Mouse (Mus musculus): ENCODE results near the gene Sycp2l. TPM values are rescaled to one million over a fixed set of nuclear protein-coding genes. Genes with fewer than 3 reads are reported as not detected.
"Not testable (repeated sequence)": the region's sequence is repeated elsewhere in the genome, so short reads cannot be mapped to it uniquely, and the experiment has no call there.

Sycp2l gene
- polyA plus RNA-seq, 1 experiment from 2014 or later = 0.08 TPM

DNA sequence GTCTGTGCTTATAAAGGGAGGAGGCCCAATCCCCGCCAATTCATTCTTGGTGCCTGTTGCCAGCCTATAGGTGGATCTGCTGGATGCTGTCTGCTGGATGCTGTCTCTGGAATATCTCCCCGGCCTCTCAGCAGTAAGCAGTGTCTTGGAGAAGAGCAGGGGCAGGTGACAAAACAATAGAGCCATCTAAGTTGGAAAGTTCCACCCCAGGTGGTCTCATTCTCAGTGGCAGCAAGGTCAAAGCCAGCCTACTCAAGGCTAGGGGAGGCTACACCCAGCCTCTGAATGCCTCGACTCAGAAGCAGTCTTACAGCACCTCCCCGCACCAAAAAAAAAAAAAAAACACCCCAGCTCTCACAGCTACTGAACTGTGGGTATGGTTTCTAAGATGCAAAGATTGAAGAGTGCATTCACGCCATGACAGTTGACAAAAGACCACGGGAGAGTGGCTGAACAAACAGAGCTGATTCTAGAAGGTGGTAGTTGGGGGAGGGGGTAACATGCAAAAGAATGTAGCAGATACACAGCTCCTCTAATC lies 31.4 kb downstream of the Sycp2l start:
- no peaks in the 10 kb centered on the region for H3K27me3 ChIP-seq
- H3K4me1 ChIP-seq = no peaks in the 10 kb centered on the region
- no peak for ATAC-seq
- no peak overlapping the region for H3K4me2 ChIP-seq
- no peaks in the 10 kb centered on the region for H3K36me3 ChIP-seq (ENCODE audit: poor library complexity, severe bottlenecking)
- H3K27ac ChIP-seq = no peak overlapping the region
- no peak overlapping the region for H3K9ac ChIP-seq
- H3K9me3 ChIP-seq (replicated peaks) = no peaks in the 10 kb centered on the region
- 76% methylated on average over 6 of the region's 6 CpGs for WGBS
- H3K4me3 ChIP-seq = no peak overlapping the region

- no peaks in the 10 kb centered on the region for H3K36me3 ChIP-seq (ENCODE audit: poor library complexity, severe bottlenecking)
- H3K27ac ChIP-seq = no peak overlapping the region
- H3K4me2 ChIP-seq = no peak overlapping the region
- no peaks in the 10 kb centered on the region for H3K4me1 ChIP-seq
- H3K27me3 ChIP-seq = no peaks in the 10 kb centered on the region
- no peak for ATAC-seq
- H3K9me3 ChIP-seq (replicated peaks) = no peaks in the 10 kb centered on the region
- WGBS = 81% methylated on average over 10 of the region's 10 CpGs
- H3K4me3 ChIP-seq = no peak overlapping the region
- H3K9ac ChIP-seq = no peak overlapping the region
These were observed 32.2 kb downstream of the Sycp2l start for GRCm38 (mm10) chr13:41146271-41146670.

GRCm38 (mm10) chr13:41153146-41153545 lies 39.0 kb downstream of the Sycp2l start:
- Histone ChIP-seq H3K9me3 (replicated peaks) (no peaks in the 10 kb centered on the region), H3K27me3 (no peaks in the 10 kb centered on the region), H3K4me3 (no peak overlapping the region), H3K27ac (no peak overlapping the region), H3K9ac (no peak overlapping the region), H3K36me3 (ENCODE audit: poor library complexity, severe bottlenecking) (no peaks in the 10 kb centered on the region), H3K4me2 (no peak overlapping the region), H3K4me1 (no peaks in the 10 kb centered on the region)
- ATAC-seq = no peak
- 91% methylated on average over 11 of the region's 11 CpGs for WGBS

DNA sequence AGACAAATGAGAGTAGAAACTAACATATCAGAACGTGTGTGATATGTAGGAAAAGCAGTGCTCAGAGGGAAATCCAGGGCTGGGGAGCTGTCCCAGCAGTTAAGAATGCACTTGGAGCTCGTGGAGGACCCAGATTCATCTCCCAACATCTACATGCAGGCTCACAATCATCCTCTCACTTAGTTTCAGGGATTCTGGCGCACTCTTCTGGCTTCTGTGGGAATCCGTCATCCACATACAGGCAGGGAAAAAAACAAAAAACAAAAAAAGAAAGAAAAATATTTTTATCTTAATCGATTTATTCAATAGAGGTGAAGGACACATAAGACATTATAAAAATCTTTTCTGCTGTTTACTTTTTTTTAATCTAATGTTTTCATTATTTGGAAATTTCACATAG lies 44.3 kb downstream of the Sycp2l start:
- Histone ChIP-seq H3K27me3 (no peaks in the 10 kb centered on the region), H3K36me3 (ENCODE audit: poor library complexity, severe bottlenecking) (no peaks in the 10 kb centered on the region), H3K4me1 (no peaks in the 10 kb centered on the region), H3K27ac (no peak overlapping the region), H3K9ac (no peak overlapping the region), H3K4me3 (no peak overlapping the region), H3K9me3 (replicated peaks) (no peaks in the 10 kb centered on the region), H3K4me2 (no peak overlapping the region)
- WGBS = 64% methylated on average over 5 of the region's 5 CpGs
- no peak for ATAC-seq

DNA sequence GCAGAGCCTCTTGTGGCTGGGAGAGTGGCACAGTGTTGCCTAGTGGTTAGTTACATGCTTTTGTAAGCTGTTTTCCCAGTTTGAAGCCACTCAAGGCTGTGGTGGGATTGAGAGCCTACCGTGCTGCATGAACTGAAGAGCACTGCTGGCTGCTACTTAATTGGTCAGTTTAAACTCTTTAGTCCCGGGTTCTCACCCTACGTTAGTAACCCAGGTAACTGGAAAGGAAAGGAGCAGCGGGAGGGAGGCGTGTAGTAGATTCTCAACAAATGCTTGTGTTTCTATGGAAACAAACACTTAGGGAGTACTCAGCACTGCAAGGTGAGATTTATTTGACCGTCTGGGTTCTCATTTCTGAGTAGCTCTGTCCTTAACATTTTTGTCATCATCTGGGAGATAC lies 73.8 kb downstream of the Sycp2l start:
- Histone ChIP-seq H3K36me3 (ENCODE audit: poor library complexity, severe bottlenecking) (peaks cover 89% of the 10 kb centered on the region), H3K4me1 (no peaks in the 10 kb centered on the region), H3K27me3 (no peaks in the 10 kb centered on the region), H3K4me3 (no peak overlapping the region), H3K4me2 (no peak overlapping the region), H3K9ac (no peak overlapping the region), H3K27ac (no peak overlapping the region), H3K9me3 (replicated peaks) (no peaks in the 10 kb centered on the region)
- 73% methylated on average over 6 of the region's 6 CpGs for WGBS
- no peak for ATAC-seq

DNA sequence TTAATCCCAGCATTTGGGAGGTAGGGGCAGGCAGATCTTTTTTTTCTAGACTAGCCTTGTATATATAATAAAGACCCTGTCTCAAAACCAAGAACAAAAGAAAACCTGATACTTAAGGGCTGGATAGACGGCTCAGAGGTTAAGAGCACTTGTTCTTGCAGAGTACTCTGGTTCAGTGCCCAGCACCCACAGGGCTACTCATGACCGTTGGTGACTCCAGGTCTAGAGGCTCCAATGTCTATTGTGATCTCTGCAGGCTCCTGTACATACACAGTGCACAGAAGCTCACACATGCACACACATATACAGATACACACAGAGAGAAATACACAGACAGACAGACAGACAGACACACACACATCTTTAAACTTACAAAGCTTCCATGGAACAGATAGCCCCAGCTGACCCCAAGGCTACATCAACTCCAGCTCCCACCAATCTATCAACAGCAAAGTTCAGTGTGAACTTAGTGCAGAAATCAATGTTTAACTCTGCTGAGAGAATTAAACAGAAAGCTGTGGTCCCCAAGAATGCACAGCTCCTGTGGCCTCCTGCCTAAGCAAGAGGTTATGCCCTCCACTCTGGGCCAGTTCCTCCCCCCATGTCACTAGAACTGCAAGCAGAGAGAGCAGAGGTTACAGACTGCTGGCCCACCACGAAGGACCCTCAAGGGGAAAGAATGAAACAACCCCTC lies 81.7 kb downstream of the Sycp2l start:
- Histone ChIP-seq H3K4me3 (no peak overlapping the region), H3K27me3 (no peaks in the 10 kb centered on the region), H3K27ac (no peak overlapping the region), H3K36me3 (ENCODE audit: poor library complexity, severe bottlenecking) (peaks cover 45% of the 10 kb centered on the region), H3K4me1 (0 out of 2 replicates have a peak, but pooled peaks cover 2% of the 10 kb centered on the region), H3K9me3 (replicated peaks) (no peaks in the 10 kb centered on the region), H3K9ac (no peak overlapping the region), H3K4me2 (no peak overlapping the region)
- no peak for ATAC-seq
- WGBS = 65% methylated on average over 3 of the region's 3 CpGs

GRCm38 (mm10) chr13:41200861-41201260 lies 86.8 kb downstream of the Sycp2l start:
- no peaks in the 10 kb centered on the region for H3K27me3 ChIP-seq
- 62% methylated on average over 2 of the region's 2 CpGs for WGBS
- H3K4me2 ChIP-seq = no peak overlapping the region
- ATAC-seq = no peak
- no peak overlapping the region for H3K27ac ChIP-seq
- no peak overlapping the region for H3K4me3 ChIP-seq
- no peaks in the 10 kb centered on the region for H3K9me3 ChIP-seq (replicated peaks)
- no peak overlapping the region for H3K9ac ChIP-seq
- H3K36me3 ChIP-seq (ENCODE audit: poor library complexity, severe bottlenecking) = peaks cover 10% of the 10 kb centered on the region
- peaks cover 28% of the 10 kb centered on the region for H3K4me1 ChIP-seq

DNA sequence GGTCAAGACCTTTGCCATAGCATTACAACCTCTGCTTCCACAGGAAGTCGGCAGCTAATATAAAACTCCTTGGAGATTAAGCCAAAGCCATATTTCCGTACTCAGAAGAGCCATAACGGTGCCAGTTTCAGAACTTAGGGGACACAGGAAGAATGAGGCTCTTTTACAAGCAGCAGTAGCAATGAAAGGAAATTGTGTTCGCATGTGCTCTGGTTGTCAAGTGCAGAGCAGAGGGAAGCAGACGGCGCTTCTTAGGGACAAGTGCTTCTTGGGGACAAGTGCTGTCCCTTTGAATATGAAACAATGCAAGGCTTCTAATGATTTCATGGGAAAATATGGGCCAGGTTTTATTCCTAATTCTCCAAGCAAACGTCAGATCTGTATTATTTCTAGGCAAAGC lies 89.2 kb downstream of the Sycp2l start:
- H3K4me2 ChIP-seq = no peak overlapping the region
- H3K4me3 ChIP-seq = no peak overlapping the region
- 53% methylated on average over 7 of the region's 7 CpGs for WGBS
- H3K36me3 ChIP-seq (ENCODE audit: poor library complexity, severe bottlenecking) = no peaks in the 10 kb centered on the region
- no peaks in the 10 kb centered on the region for H3K27me3 ChIP-seq
- H3K4me1 ChIP-seq = peaks cover 28% of the 10 kb centered on the region
- no peaks in the 10 kb centered on the region for H3K9me3 ChIP-seq (replicated peaks)
- no peak overlapping the region for H3K27ac ChIP-seq
- ATAC-seq = no peak
- no peak overlapping the region for H3K9ac ChIP-seq

DNA sequence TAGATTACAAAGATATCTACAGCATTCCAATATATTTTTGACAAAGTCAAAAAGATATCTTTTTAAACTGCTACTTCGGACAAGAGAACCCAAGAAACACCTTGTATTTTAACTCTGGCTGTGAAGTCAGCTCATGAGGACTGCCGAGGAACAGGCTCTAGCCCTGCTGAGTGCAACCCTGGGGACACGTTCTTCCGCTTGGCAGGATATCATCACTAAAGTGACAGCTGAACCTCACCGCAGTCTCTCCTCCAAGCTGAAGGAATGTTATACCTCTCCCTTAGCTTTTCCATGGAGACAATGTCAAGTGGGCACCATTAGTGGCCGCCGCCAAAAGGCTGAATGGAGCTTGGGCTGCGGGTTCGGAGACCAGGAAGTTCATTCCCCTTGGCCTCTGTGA lies 89.6 kb downstream of the Sycp2l start:
- no peaks in the 10 kb centered on the region for H3K36me3 ChIP-seq (ENCODE audit: poor library complexity, severe bottlenecking)
- 62% methylated on average over 9 of the region's 9 CpGs for WGBS

GRCm38 (mm10) chr13:41205568-41205967 lies 91.5 kb downstream of the Sycp2l start:
- ATAC-seq; H3K9me3 ChIP-seq (replicated peaks); H3K4me2 ChIP-seq; H3K27ac ChIP-seq; H3K36me3 ChIP-seq (ENCODE audit: poor library complexity, severe bottlenecking); H3K9ac ChIP-seq; H3K4me3 ChIP-seq; H3K27me3 ChIP-seq: not testable (repeated sequence)
- H3K4me1 ChIP-seq = peaks cover 28% of the 10 kb centered on the region

More for the DNA sequence above, 89.6 kb downstream of the Sycp2l start:
- ATAC-seq = no peak
- Histone ChIP-seq H3K4me3 (no peak overlapping the region), H3K4me2 (no peak overlapping the region), H3K27me3 (no peaks in the 10 kb centered on the region), H3K27ac (no peak overlapping the region), H3K9me3 (replicated peaks) (no peaks in the 10 kb centered on the region), H3K9ac (no peak overlapping the region), H3K4me1 (peaks cover 28% of the 10 kb centered on the region)

DNA sequence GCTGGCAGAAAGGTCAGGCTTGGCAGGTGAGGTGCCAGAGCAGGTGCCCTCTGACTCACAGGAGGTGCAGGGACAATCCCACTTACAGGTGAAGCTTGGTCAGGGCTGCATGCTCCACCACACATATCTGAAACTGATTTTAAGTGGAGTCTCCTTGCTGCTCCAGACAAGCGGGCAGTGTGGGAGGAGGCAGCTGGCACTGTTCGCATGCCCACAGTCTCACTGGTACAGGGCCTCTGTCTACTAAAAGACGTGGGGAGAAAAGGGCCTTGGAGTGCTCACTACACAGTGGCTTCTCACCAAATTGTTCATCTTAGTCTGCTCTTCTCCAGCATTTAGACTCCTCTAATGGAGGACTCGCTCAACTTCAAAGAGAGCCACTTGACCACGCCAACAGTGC lies 92.1 kb downstream of the Sycp2l start:
- Histone ChIP-seq H3K4me1 (peaks cover 22% of the 10 kb centered on the region), H3K9ac (no peak overlapping the region), H3K27me3 (no peaks in the 10 kb centered on the region), H3K4me3 (no peak overlapping the region), H3K27ac (no peak overlapping the region), H3K36me3 (ENCODE audit: poor library complexity, severe bottlenecking) (no peaks in the 10 kb centered on the region), H3K9me3 (replicated peaks) (no peaks in the 10 kb centered on the region), H3K4me2 (no peak overlapping the region)
- 85% methylated on average over 5 of the region's 5 CpGs for whole genome bisulfite sequencing
- ATAC-seq = no peak

DNA sequence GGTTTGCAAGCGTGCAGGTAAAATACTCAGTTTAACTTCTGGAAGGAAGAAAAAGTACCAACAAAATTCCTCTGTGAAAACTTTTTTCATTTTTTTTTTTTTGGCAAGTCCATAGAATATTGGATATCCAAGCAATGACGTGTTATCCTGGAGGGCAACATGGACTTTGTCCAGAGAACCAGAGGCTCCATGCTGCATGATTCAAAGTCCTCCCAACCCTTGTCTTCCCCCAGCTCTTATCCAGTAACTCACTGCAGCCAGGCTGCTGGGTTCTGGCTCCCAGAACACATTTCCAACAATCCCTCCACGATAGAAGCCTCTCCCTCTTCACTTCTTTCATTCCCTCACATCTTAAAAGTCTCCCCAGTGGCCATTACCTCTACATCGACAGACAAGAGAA lies 97.2 kb downstream of the Sycp2l start:
- H3K36me3 ChIP-seq (ENCODE audit: poor library complexity, severe bottlenecking) = no peaks in the 10 kb centered on the region
- H3K27me3 ChIP-seq = no peaks in the 10 kb centered on the region
- WGBS = 86% methylated on average over 4 of the region's 4 CpGs
- no peak overlapping the region for H3K9ac ChIP-seq
- ATAC-seq = no peak
- H3K9me3 ChIP-seq (replicated peaks) = no peaks in the 10 kb centered on the region
- no peak overlapping the region for H3K27ac ChIP-seq
- no peak overlapping the region for H3K4me3 ChIP-seq
- no peak overlapping the region for H3K4me2 ChIP-seq
- H3K4me1 ChIP-seq = no peaks in the 10 kb centered on the region

Data from forebrain, embryonic 13.5 days (tissue).